Mouse (Mus musculus) liver, embryonic 14.5 days (tissue): ENCODE data around the gene Psmd7.

Source experiments
- CTCF ChIP-seq: IDR thresholded peaks from 2 replicates; pipeline ENCODE4 v1.5.1; 2016; ENCODE audit warnings: antibody characterized with exemption, low read depth, control low read depth
- EP300 ChIP-seq: IDR thresholded peaks from 2 replicates; pipeline ENCODE4 v1.6.1; 2016; ENCODE audit warnings: antibody characterized with exemption, low read depth

GRCm38 (mm10) chr8:107627881-107628280 is 39.6 kb upstream of the Psmd7 start:
- TF ChIP-seq CTCF = no peak
- TF ChIP-seq EP300 = no peak
